Mouse (Mus musculus) right cerebral cortex, adult 2 months (tissue): Measurements from ENCODE around the gene Taco1.
"Not testable (repeated sequence)": the region's sequence is repeated elsewhere in the genome, so short reads cannot be mapped to it uniquely, and the experiment has no call there.

ENCODE experiments used
- DNase-seq, 2 experiments: peaks; one replicate each; pipeline ENCODE4 v3.0.0; 2021 to 2022; ENCODE audit warnings: low spot score in 2 of 2

Taco1 gene

GRCm38 (mm10) chr11:106065923-106066571 is at the start of gene Taco1:
TSS of gene Taco1 (plus strand) at chr11:106066061.
- DNase-seq = peak; percentile 97

- peak in 1 of 2 experiments; percentile 28 for DNase-seq
These were observed 49.4 kb upstream of the Taco1 start for GRCm38 (mm10) chr11:106016440-106016839.

GRCm38 (mm10) chr11:106020051-106020763 is 45.7 kb upstream of the Taco1 start:
- DNase-seq = peak; percentile 61 to 65

GRCm38 (mm10) chr11:106025774-106026173 is 40.1 kb upstream of the Taco1 start:
- DNase-seq = no peak

- DNase-seq = peak; percentile 72 to 84
These were observed 39.3 kb upstream of the Taco1 start for GRCm38 (mm10) chr11:106026465-106027151.

GRCm38 (mm10) chr11:106027607-106028006 is 38.3 kb upstream of the Taco1 start:
- no peak for DNase-seq

GRCm38 (mm10) chr11:106032074-106032473 is 33.8 kb upstream of the Taco1 start:
- DNase-seq = not testable (repeated sequence)

GRCm38 (mm10) chr11:106033491-106033919 is 32.4 kb upstream of the Taco1 start:
- DNase-seq = peak; percentile 27 to 51

- no peak for DNase-seq
These were observed 30.9 kb upstream of the Taco1 start for GRCm38 (mm10) chr11:106034986-106035385.

GRCm38 (mm10) chr11:106036548-106037417 is 29.1 kb upstream of the Taco1 start, which contains the start of gene Dcaf7:
TSS of gene Dcaf7 (plus strand) at chr11:106036872.
- peak; percentile 99 for DNase-seq

GRCm38 (mm10) chr11:106037418-106037751 is 28.5 kb upstream of the Taco1 start:
- DNase-seq = peak; percentile 69 to 73

GRCm38 (mm10) chr11:106044349-106044748 is 21.5 kb upstream of the Taco1 start:
- no peak for DNase-seq

GRCm38 (mm10) chr11:106045256-106045655 is 20.6 kb upstream of the Taco1 start:
- no peak for DNase-seq

- DNase-seq = no peak
These were observed 20.1 kb upstream of the Taco1 start for GRCm38 (mm10) chr11:106045780-106046179.

- DNase-seq = no peak
These were observed 19.3 kb upstream of the Taco1 start for GRCm38 (mm10) chr11:106046584-106046983.

- DNase-seq = no peak
These were observed 11.9 kb upstream of the Taco1 start for GRCm38 (mm10) chr11:106053921-106054320.

GRCm38 (mm10) chr11:106054600-106054999 is 11.3 kb upstream of the Taco1 start:
- no peak for DNase-seq

- no peak for DNase-seq
These were observed 10.5 kb upstream of the Taco1 start for GRCm38 (mm10) chr11:106055341-106055740.

GRCm38 (mm10) chr11:106056819-106057491 is 8.9 kb upstream of the Taco1 start:
- DNase-seq = no peak

GRCm38 (mm10) chr11:106058020-106058419 is 7.8 kb upstream of the Taco1 start:
- DNase-seq = no peak

- no peak for DNase-seq
These were observed 5.3 kb upstream of the Taco1 start for GRCm38 (mm10) chr11:106060549-106060948.
